Mouse (Mus musculus) bone marrow, adult 2 months (tissue): Measurements from ENCODE around the gene Prkab2. TPM values are rescaled to one million over a fixed set of nuclear protein-coding genes. Genes with fewer than 3 reads are reported as not detected.

ENCODE experiments used
- H3K27ac ChIP-seq: fragments of 200-500 bp; 2 replicates; pipeline ENCODE4 v1.5.1; 2012; ENCODE audit warnings: low read depth, mild to moderate bottlenecking, control low read depth, inconsistent platforms, low read length; ENCODE audit not compliant: control insufficient read depth, poor library complexity, insufficient read depth
- H3K4me1 ChIP-seq: fragments of 200-500 bp; 2 replicates; pipeline ENCODE4 v1.6.1; 2011; ENCODE audit warnings: low read length; ENCODE audit not compliant: control insufficient read depth, insufficient read depth
- H3K4me3 ChIP-seq: fragments of 200-500 bp; replicated peaks from 2 replicates; pipeline ENCODE3; 2011; ENCODE audit warnings: mild to moderate bottlenecking, low read depth, low read length, control low read depth; ENCODE audit not compliant: control insufficient read depth
- CTCF ChIP-seq: fragments of 200-500 bp; IDR thresholded peaks from 2 replicates; pipeline ENCODE4 v1.5.1; 2011; ENCODE audit warnings: low read length, control low read depth; ENCODE audit not compliant: control insufficient read depth, insufficient read depth
- POLR2A ChIP-seq: fragments of 200-500 bp; IDR thresholded peaks from 2 replicates; pipeline ENCODE4 v1.6.1; 2011; ENCODE audit warnings: low read depth, mild to moderate bottlenecking, control low read depth, low read length, borderline replicate concordance; ENCODE audit not compliant: control insufficient read depth
- whole genome bisulfite sequencing: fragments of 180-500 bp; shearing (Covaris S2); methylation state at CpG from one replicate; pipeline ENCODE4 v1.1.7; 2018; 5-methylcytosine and 5-hydroxymethylcytosine counted together
- polyA plus RNA-seq: library from polyadenylated mRNA; stranded (reverse); fragments of >200 nt; gene quantifications from 2 replicates; pipeline ENCODE4 v1.2.4, GENCODE M21; 2011; ENCODE audit warnings: low replicate concordance; ENCODE audit not compliant: missing spikeins, insufficient read depth, insufficient read length

Gene Prkab2
- polyA plus RNA-seq, 1 experiment = 8.4 TPM

DNA sequence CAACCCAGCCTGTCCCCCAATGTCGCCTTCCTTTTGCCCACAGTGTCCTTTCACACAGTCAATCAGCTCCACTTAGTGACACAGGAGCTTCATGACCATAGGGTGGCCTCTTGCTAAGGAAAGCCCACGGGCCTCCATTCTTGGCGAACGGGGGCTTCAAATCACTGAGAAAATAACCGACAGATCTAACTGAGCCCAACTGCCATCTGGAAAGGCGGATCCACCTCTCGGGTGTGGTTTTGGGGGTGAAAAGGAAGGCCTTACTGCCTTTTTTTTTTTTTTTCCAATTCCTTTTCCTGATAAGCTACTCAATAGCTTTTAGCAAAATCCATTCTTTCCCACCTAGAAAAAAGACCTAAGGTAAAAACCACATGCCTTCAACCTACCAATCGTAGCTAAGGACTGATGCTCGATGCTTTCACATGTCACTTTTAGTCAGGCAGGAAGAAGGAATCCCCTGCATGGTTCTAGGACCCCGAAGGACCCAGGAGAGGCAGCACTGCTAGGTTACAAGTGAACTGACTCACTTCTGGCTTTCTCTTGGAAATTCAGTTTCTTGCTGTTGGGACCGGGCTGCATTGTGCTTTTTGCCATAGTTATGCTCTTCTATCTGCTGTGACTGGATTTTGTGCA, 44.6 kb downstream of the Prkab2 start:
- Histone ChIP-seq H3K4me3 (no peak overlapping the region), H3K27ac (no peak overlapping the region), H3K4me1 (no peaks in the 10 kb centered on the region)
- 82% methylated on average over 11 of the region's 11 CpGs for WGBS
- TF ChIP-seq CTCF (no peak), POLR2A (no peak)

DNA sequence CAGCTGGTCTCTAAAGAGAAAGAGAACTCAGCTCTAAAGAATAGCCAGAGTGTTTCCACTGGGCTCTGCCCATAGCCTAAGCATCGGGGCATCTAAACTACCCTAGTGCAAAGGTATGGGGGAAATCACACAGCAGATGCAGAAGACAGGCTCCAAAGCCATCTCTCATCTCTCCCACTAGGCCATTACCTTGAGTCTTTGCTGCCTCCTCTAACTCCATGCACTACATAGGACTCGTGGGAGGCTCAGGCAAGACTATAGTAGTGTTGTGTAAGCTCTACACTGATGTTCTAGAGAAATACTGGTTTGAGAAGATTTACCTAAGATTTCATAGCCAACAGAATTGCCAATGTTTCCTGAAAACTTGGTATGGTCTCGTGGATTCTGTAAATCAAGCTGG, 47.5 kb downstream of the Prkab2 start:
- TF ChIP-seq CTCF = no peak
- Histone ChIP-seq H3K4me3 (no peak overlapping the region), H3K4me1 (no peaks in the 10 kb centered on the region), H3K27ac (no peak overlapping the region)
- WGBS = 73% methylated on average over 3 of the region's 3 CpGs

DNA sequence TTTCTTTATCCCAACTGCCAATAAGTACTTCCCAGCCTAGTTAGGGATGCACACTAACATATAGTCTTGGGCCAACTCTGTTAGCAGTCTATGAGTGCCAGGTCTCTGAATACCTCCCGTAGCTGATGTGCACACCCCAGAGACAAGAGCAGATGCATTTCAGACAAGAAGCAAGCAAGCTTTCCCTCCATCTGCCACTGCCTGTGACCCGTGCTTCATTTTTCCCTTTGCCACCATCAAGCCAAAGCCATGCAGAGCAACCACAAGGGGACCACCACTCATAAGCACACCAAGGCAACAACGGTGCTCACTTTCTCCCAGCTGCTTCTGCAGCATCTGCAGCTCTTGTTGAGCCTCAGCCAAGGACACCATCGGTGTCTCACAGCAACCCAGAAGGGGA, 48.6 kb downstream of the Prkab2 start:
- no peaks in the 10 kb centered on the region for H3K4me1 ChIP-seq
- no peak overlapping the region for H3K27ac ChIP-seq
- no peak for TF ChIP-seq POLR2A
- no peak for TF ChIP-seq CTCF
- H3K4me3 ChIP-seq = no peak overlapping the region
- 88% methylated on average over 4 of the region's 4 CpGs for WGBS

DNA sequence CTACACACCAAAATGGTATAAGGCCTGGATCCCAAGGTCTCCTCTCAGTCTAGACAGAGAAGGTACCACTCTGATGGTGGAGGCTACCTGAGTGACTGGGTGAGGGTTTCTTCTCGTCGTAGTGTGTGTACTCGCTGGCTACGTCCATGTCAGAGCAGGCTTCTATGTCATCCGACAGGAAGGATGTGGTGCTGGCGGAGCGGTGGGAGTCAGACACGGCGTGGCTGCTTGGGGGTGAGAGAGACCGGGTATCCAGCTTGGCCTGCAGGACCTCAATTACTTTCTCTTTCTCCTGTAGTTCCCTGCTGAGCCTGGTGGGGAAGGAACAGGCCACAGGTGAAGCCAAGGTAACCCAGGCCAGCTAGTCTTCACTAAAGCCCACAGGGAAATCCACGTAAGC, 52.1 kb downstream of the Prkab2 start:
- no peak for TF ChIP-seq POLR2A
- TF ChIP-seq CTCF = no peak
- WGBS = 66% methylated on average over 11 of the region's 11 CpGs
- H3K4me3 ChIP-seq = no peak overlapping the region
- no peak overlapping the region for H3K27ac ChIP-seq
- H3K4me1 ChIP-seq = no peaks in the 10 kb centered on the region

DNA sequence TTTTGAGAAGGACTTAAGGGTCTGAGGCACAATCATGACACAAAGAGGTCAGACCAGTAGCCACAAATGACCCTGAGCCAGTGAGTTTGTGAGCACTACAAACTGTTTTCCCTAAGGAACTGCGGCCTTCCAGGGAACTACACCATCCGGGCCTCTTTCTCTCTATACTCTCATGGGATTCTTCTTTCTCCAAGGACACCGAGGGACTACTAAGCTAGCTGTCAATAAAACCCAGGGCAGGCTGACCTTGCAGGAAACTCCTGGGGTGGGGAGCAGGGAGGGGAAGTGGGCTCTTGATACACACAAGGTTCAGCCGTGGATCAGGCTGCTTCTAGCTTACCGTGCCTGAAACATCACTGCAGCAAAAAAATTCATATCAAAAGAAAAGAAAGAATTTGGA, 52.9 kb downstream of the Prkab2 start:
- no peak overlapping the region for H3K4me3 ChIP-seq
- 38% methylated on average over 5 of the region's 5 CpGs for WGBS
- TF ChIP-seq CTCF (no peak), POLR2A (no peak)
- H3K4me1 ChIP-seq = no peaks in the 10 kb centered on the region
- no peak overlapping the region for H3K27ac ChIP-seq

DNA sequence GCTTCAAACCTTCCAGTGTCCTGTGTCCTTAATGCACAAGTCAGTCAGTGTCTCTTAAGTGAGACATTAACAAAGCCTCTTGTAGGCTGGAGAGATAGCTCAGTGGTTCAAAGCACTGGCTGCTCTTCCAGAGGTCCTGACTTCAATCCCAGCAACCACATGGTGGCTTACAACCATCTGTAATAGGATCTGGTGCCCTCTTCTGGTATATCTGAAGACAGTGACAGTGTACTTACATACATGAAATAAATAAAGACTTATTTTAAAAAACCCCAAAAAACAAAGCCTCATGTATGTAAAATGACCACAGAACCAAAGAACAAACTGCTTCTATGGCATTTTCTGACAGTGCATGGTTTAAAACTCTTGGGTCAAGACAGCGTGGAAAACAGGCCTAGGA, 57.9 kb downstream of the Prkab2 start:
- WGBS = 83% methylated on average over 1 of the region's 1 CpGs

DNA sequence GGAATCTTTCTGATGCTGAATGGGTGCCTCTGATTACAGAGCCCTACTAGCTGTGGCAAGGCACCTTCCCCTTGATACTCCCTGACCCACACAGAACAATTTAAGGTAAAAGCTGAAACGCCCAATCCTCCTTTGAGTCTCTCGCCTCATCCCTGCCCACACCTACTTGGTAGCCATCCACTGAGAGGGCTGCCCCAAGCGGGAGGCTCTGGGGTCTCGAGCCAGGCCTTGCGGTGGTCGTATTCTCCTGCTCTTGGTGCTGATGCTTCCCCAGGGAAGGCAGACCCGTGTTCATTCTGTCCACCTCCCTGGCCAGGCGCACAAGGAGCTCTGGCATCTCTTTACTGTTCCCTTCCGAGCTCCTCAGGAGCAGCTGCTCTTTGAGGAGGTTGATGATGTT, 61.1 kb downstream of the Prkab2 start:
- 79% methylated on average over 9 of the region's 9 CpGs for WGBS
- H3K4me3 ChIP-seq = no peak overlapping the region
- H3K27ac ChIP-seq = no peak overlapping the region
- TF ChIP-seq POLR2A (no peak), CTCF (no peak)
- no peaks in the 10 kb centered on the region for H3K4me1 ChIP-seq

More for the DNA sequence above, 57.9 kb downstream of the Prkab2 start:
- Histone ChIP-seq H3K27ac (no peak overlapping the region), H3K4me3 (no peak overlapping the region), H3K4me1 (no peaks in the 10 kb centered on the region)
- TF ChIP-seq POLR2A = no peak
- TF ChIP-seq CTCF = no peak

Other genes with a start within 250 kb of the Prkab2 start
- 0.23 and 0.37 TPM in 2 replicates for gene Olfr1402, start 236.2 kb upstream of the Prkab2 start, polyA plus RNA-seq
- 11.0 and 16.6 TPM in 2 replicates for gene Chd1l, start 48.0 kb upstream of the Prkab2 start, polyA plus RNA-seq
- 7.3 and 20.1 TPM in 2 replicates for gene Fmo5, start 29.4 kb upstream of the Prkab2 start, polyA plus RNA-seq
- not detected in 2 replicates for gene Gm17651, start 16.5 kb downstream of the Prkab2 start, polyA plus RNA-seq
- gene Pde4dip, start 230.5 kb downstream of the Prkab2 start, polyA plus RNA-seq = 7.5 and 12.7 TPM in 2 replicates
- 28.6 and 45.3 TPM in 2 replicates for gene Sec22b, start 243.0 kb downstream of the Prkab2 start, polyA plus RNA-seq